8 mouse cellular contexts compared by ENCODE assay signal in genomic region chrX:13846653-13847501, GRCm38 (mm10). TPM values are rescaled to one million over a fixed set of nuclear protein-coding genes. Genes with fewer than 3 reads are reported as not detected.
DNase-seq lines count a peak whose midpoint lies in the region; ATAC-seq lines count a peak whose summit lies in the region.

No protein-coding gene starts in this region.

- peak overlapping the region; percentile 51 for H3K4me2 ChIP-seq in hindbrain, embryonic 12.5 days (replicated peaks)

- no peaks in the 10 kb centered on the region for H3K27me3 ChIP-seq in hindbrain, embryonic 12.5 days

- peak; percentile 93 for ATAC-seq in hindbrain, embryonic 12.5 days (ENCODE audit: low FRiP score)

- H3K4me1 ChIP-seq in hindbrain, embryonic 12.5 days: no peaks in the 10 kb centered on the region

- peak overlapping the region; percentile 41 for H3K9ac ChIP-seq in hindbrain, embryonic 12.5 days

- no peaks in the 10 kb centered on the region for H3K36me3 ChIP-seq in hindbrain, embryonic 12.5 days

- H3K4me3 ChIP-seq in hindbrain, embryonic 12.5 days: peak overlapping the region; percentile 58

- H3K27ac ChIP-seq in hindbrain, embryonic 12.5 days: peak overlapping the region; percentile 93

- peak; percentile 82 for DNase-seq in R1 (ENCODE audit: low read depth, low spot score)
- DNase-seq in cerebellum, postnatal 14 days: peak; percentile 92
- peak; percentile 86 to 89 for DNase-seq in frontal cortex, postnatal 10 days (ENCODE audit: low spot score in 2 of 2)
- peak; percentile 83 to 92 for DNase-seq in layer of hippocampus, postnatal 14 days (ENCODE audit: low spot score in 2 of 2)
- DNase-seq in lung, postnatal 14 days: peak; percentile 88
- peak; percentile 90 for DNase-seq in ovary, postnatal 36 days (ENCODE audit: low spot score)
- DNase-seq in thymus, postnatal 14 days: peak; percentile 89

- WGBS in hindbrain, embryonic 12.5 days: 19% methylated on average over 40 of the region's 59 CpGs

- H3K9me3 ChIP-seq in hindbrain, embryonic 12.5 days (replicated peaks): no peaks in the 10 kb centered on the region

RNA-seq across cellular contexts. Expression of gene Cask, which starts 4.3 kb away (rescaled TPM):
- polyA plus RNA-seq in hindbrain, embryonic 12.5 days (2016; fragmentation: Nextera tagmentation; extraction: Ambion mirVana): 25.9 and 27.7 TPM in 2 replicates
- 100 to 1,000 TPM; 106 to 112 TPM for total RNA-seq in layer of hippocampus, postnatal 14 days (2021)

Comparison
In these comparisons a context has a peak if more than half of its experiments do, and no peak if none do; other contexts are left out.
1. Peak in every context shown above with its lines: DNase-seq, ATAC-seq, H3K4me3 ChIP-seq and H3K27ac ChIP-seq.